Mouse (Mus musculus): ENCODE results near the gene Cdh15. TPM values are rescaled to one million over a fixed set of nuclear protein-coding genes. Genes with fewer than 3 reads are reported as not detected.

Cdh15 gene
- polyA plus RNA-seq, 2 experiments: 23.6 to 27.1 TPM

GRCm38 (mm10) chr8:122810376-122810775 is 37.4 kb upstream of the Cdh15 start:
- Histone ChIP-seq H3K4me2 (replicated peaks; ENCODE audit: low read depth, low read length, severe bottlenecking) (no peak overlapping the region), H3K9me3 (ENCODE audit: control insufficient read depth, low read length) (no peaks in the 10 kb centered on the region), H3K4me3 (replicated peaks; ENCODE audit: low read length) (no peak overlapping the region), H3K27me3 (ENCODE audit: control insufficient read depth, insufficient read depth, low read length) (no peaks in the 10 kb centered on the region), H3K4me1 (ENCODE audit: control insufficient read depth, insufficient read depth, low read length) (peaks cover 4% of the 10 kb centered on the region), H3K27ac (replicated peaks; ENCODE audit: low read depth, low read length) (no peak overlapping the region), H3K9ac (ENCODE audit: low read depth, low read length, severe bottlenecking) (no peak overlapping the region), H3K36me3 (ENCODE audit: control insufficient read depth, insufficient read depth, low read length) (peaks cover 39% of the 10 kb centered on the region)
- DNase-seq (ENCODE audit: low spot score) (no peak), ATAC-seq (ENCODE audit: low FRiP score, low read depth) (no peak)
- TF ChIP-seq POLR2A (IDR thresholded peaks at IDR 0.05; ENCODE audit: borderline replicate concordance, extremely low read depth, insufficient read depth, insufficient read length): no peak
- WGBS: 80% methylated on average over 8 of the region's 8 CpGs

- Histone ChIP-seq H3K36me3 (ENCODE audit: control insufficient read depth, insufficient read depth, low read length) (peaks cover 39% of the 10 kb centered on the region), H3K27me3 (ENCODE audit: control insufficient read depth, insufficient read depth, low read length) (no peaks in the 10 kb centered on the region), H3K9ac (ENCODE audit: low read depth, low read length, severe bottlenecking) (no peak overlapping the region), H3K4me2 (replicated peaks; ENCODE audit: low read depth, low read length, severe bottlenecking) (no peak overlapping the region), H3K27ac (replicated peaks; ENCODE audit: low read depth, low read length) (no peak overlapping the region), H3K4me3 (replicated peaks; ENCODE audit: low read length) (no peak overlapping the region), H3K9me3 (ENCODE audit: control insufficient read depth, low read length) (no peaks in the 10 kb centered on the region), H3K4me1 (ENCODE audit: control insufficient read depth, insufficient read depth, low read length) (peaks cover under 1% of the 10 kb centered on the region; the same call in 1 of the 2 replicates)
- ATAC-seq (ENCODE audit: low FRiP score, low read depth): no peak
- TF ChIP-seq POLR2A (IDR thresholded peaks at IDR 0.05; ENCODE audit: borderline replicate concordance, extremely low read depth, insufficient read depth, insufficient read length): no peak
- WGBS: 83% methylated on average over 16 of the region's 16 CpGs
- no peak for DNase-seq (ENCODE audit: low spot score)
Measured at GRCm38 (mm10) chr8:122811870-122812494, 35.8 kb upstream of the Cdh15 start.

- no peak for ATAC-seq (ENCODE audit: low FRiP score, low read depth)
- H3K27me3 ChIP-seq (ENCODE audit: control insufficient read depth, insufficient read depth, low read length): no peaks in the 10 kb centered on the region
- H3K4me2 ChIP-seq (replicated peaks; ENCODE audit: low read depth, low read length, severe bottlenecking): no peak overlapping the region
- peaks cover 44% of the 10 kb centered on the region for H3K36me3 ChIP-seq (ENCODE audit: control insufficient read depth, insufficient read depth, low read length)
- no peak overlapping the region for H3K9ac ChIP-seq (ENCODE audit: low read depth, low read length, severe bottlenecking)
- no peak for TF ChIP-seq POLR2A (IDR thresholded peaks at IDR 0.05; ENCODE audit: borderline replicate concordance, extremely low read depth, insufficient read depth, insufficient read length)
- 72% methylated on average over 14 of the region's 14 CpGs for WGBS
- DNase-seq (ENCODE audit: low spot score): no peak
- H3K4me1 ChIP-seq (ENCODE audit: control insufficient read depth, insufficient read depth, low read length): no peaks in the 10 kb centered on the region
- H3K27ac ChIP-seq (replicated peaks; ENCODE audit: low read depth, low read length): no peak overlapping the region
- H3K4me3 ChIP-seq (replicated peaks; ENCODE audit: low read length): no peak overlapping the region
- no peaks in the 10 kb centered on the region for H3K9me3 ChIP-seq (ENCODE audit: control insufficient read depth, low read length)
Measured at GRCm38 (mm10) chr8:122812610-122813250, 35.0 kb upstream of the Cdh15 start.

- H3K27ac ChIP-seq (replicated peaks; ENCODE audit: low read depth, low read length): no peak overlapping the region
- H3K36me3 ChIP-seq (ENCODE audit: control insufficient read depth, insufficient read depth, low read length): peaks cover 42% of the 10 kb centered on the region
- DNase-seq (ENCODE audit: low spot score): no peak
- no peaks in the 10 kb centered on the region for H3K27me3 ChIP-seq (ENCODE audit: control insufficient read depth, insufficient read depth, low read length)
- no peak for ATAC-seq (ENCODE audit: low FRiP score, low read depth)
- H3K4me3 ChIP-seq (replicated peaks; ENCODE audit: low read length): no peak overlapping the region
- H3K4me2 ChIP-seq (replicated peaks; ENCODE audit: low read depth, low read length, severe bottlenecking): no peak overlapping the region
- no peaks in the 10 kb centered on the region for H3K9me3 ChIP-seq (ENCODE audit: control insufficient read depth, low read length)
- no peaks in the 10 kb centered on the region for H3K4me1 ChIP-seq (ENCODE audit: control insufficient read depth, insufficient read depth, low read length)
- WGBS: 40% methylated on average over 7 of the region's 7 CpGs
- no peak for TF ChIP-seq POLR2A (IDR thresholded peaks at IDR 0.05; ENCODE audit: borderline replicate concordance, extremely low read depth, insufficient read depth, insufficient read length)
- H3K9ac ChIP-seq (ENCODE audit: low read depth, low read length, severe bottlenecking): no peak overlapping the region
Measured at GRCm38 (mm10) chr8:122814608-122815007, 33.2 kb upstream of the Cdh15 start.

GRCm38 (mm10) chr8:122816965-122817364 is 30.8 kb upstream of the Cdh15 start:
- Histone ChIP-seq H3K27me3 (ENCODE audit: control insufficient read depth, insufficient read depth, low read length) (no peaks in the 10 kb centered on the region), H3K9ac (ENCODE audit: low read depth, low read length, severe bottlenecking) (0 out of 2 replicates have a peak overlapping the region, but pooled peaks have one; percentile 4), H3K4me2 (replicated peaks; ENCODE audit: low read depth, low read length, severe bottlenecking) (no peak overlapping the region), H3K4me3 (replicated peaks; ENCODE audit: low read length) (no peak overlapping the region), H3K36me3 (ENCODE audit: control insufficient read depth, insufficient read depth, low read length) (peaks cover 30% of the 10 kb centered on the region), H3K4me1 (ENCODE audit: control insufficient read depth, insufficient read depth, low read length) (no peaks in the 10 kb centered on the region), H3K9me3 (ENCODE audit: control insufficient read depth, low read length) (no peaks in the 10 kb centered on the region), H3K27ac (replicated peaks; ENCODE audit: low read depth, low read length) (no peak overlapping the region)
- ATAC-seq (ENCODE audit: low FRiP score, low read depth): no peak
- WGBS: 95% methylated on average over 6 of the region's 6 CpGs
- no peak for DNase-seq (ENCODE audit: low spot score)
- TF ChIP-seq POLR2A (IDR thresholded peaks at IDR 0.05; ENCODE audit: borderline replicate concordance, extremely low read depth, insufficient read depth, insufficient read length): no peak

Measured in limb, embryonic 14.5 days (tissue).